Mouse (Mus musculus) small intestine, adult 2 months (tissue): ENCODE results near the gene Cr2. TPM values are rescaled to one million over a fixed set of nuclear protein-coding genes. Genes with fewer than 3 reads are reported as not detected.

Experiments
- H3K27ac ChIP-seq: fragments of 200-500 bp; 2 replicates; pipeline ENCODE4 v1.5.1; 2012; ENCODE audit warnings: low read depth, low read length, control low read depth, inconsistent platforms; ENCODE audit not compliant: insufficient read depth
- H3K27me3 ChIP-seq: fragments of 200-500 bp; 2 replicates; pipeline ENCODE4 v1.6.1; 2012; ENCODE audit warnings: mild to moderate bottlenecking, moderate library complexity, low read length, inconsistent platforms; ENCODE audit not compliant: control insufficient read depth, insufficient read depth
- H3K36me3 ChIP-seq: fragments of 200-500 bp; 2 replicates; pipeline ENCODE4 v1.6.1; 2012; ENCODE audit warnings: mild to moderate bottlenecking, low read length, control low read depth, inconsistent platforms; ENCODE audit not compliant: control insufficient read depth, insufficient read depth
- H3K4me1 ChIP-seq: fragments of 200-500 bp; 2 replicates; pipeline ENCODE4 v1.6.1; 2012; ENCODE audit warnings: low read length, inconsistent platforms, mixed read lengths; ENCODE audit not compliant: control insufficient read depth, insufficient read depth, insufficient read length
- H3K4me3 ChIP-seq: fragments of 200-500 bp; 2 replicates; pipeline ENCODE4 v1.5.1; 2012; ENCODE audit warnings: low read depth, mild to moderate bottlenecking, control low read depth, inconsistent platforms, low read length, moderate library complexity
- CTCF ChIP-seq: fragments of 200-500 bp; IDR thresholded peaks from 2 replicates; pipeline ENCODE4 v1.5.1; 2012; ENCODE audit warnings: low read depth, mild to moderate bottlenecking, control low read depth, inconsistent platforms, low read length, moderate library complexity, mixed read lengths; ENCODE audit not compliant: insufficient replicate concordance, insufficient read length; ENCODE audit errors: extremely low read depth
- POLR2A ChIP-seq: fragments of 200-500 bp; IDR thresholded peaks from 2 replicates; pipeline ENCODE4 v1.6.1; 2012; ENCODE audit warnings: low read depth, mild to moderate bottlenecking, control low read depth, inconsistent platforms, low read length, moderate library complexity
- WGBS: fragments of 180-500 bp; shearing (Covaris S2); methylation state at CpG from one replicate; pipeline ENCODE4 v1.1.7; 2018; 5-methylcytosine and 5-hydroxymethylcytosine counted together
- polyA plus RNA-seq: library from polyadenylated mRNA; depleted of rRNA; stranded (reverse); fragments of >200 nt; gene quantifications from 2 replicates; pipeline ENCODE4 v1.2.3, GENCODE M21; 2012

Cr2 gene
- polyA plus RNA-seq, 1 experiment: 0.58 TPM

DNA sequence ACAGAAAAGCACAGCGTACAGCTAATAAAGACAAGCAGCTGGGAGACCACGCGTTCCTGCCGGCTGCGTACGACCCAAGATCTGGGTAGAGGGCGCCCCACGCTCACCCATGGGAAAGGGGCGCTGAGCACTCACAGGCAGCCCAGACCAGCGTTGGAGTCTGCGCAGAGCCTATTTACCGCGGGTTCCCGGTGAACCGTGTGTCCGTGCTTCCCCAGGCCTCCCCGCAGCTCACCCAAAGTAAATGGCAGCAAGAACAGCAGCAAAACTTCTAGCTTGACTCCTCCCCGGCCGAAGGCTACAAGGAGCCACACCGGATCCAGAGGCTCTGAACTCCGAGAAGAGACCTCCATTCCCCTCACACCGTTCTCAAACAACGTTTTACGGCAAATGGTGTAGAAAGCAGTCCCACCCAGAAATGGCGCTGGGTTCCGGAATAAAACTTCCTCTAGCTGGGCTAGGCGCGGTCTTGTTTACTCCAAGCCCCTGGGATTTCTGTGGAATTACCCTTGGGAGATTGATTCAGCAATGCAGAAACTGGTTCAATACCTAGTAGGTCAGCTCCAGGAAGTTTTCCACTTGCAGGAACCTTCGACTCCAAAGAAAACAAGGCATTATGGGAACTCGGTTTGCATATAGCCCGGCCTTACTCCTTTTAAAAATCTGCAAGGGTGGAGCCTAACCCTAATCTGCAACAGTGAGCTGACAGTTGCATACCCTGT is 45.4 kb downstream of the Cr2 start, which contains the start of gene Cr1l:
Gene Cr1l, minus strand, starts transcription at position 634 of the 722 bp plus-strand sequence.
- Histone ChIP-seq H3K4me3 (peak within 1 kb of the TSS; percentile 98), H3K27ac (peak within 1 kb of the TSS; percentile 99), H3K4me1 (no peaks in the 10 kb centered on the region), H3K36me3 (peaks cover 12% of the 10 kb centered on the region; the same call in 1 of the 2 replicates), H3K27me3 (no peaks in the 10 kb centered on the region)
- peak; percentile 42; the same call in 1 of the 2 replicates for TF ChIP-seq CTCF
- TF ChIP-seq POLR2A: peak; percentile 73
- WGBS: under 1% methylated on average over 31 of the region's 31 CpGs

GRCm38 (mm10) chr1:195130479-195130878 is 46.0 kb downstream of the Cr2 start:
- H3K27ac ChIP-seq: peak overlapping the region; percentile 99; the same call in 1 of the 2 replicates

DNA sequence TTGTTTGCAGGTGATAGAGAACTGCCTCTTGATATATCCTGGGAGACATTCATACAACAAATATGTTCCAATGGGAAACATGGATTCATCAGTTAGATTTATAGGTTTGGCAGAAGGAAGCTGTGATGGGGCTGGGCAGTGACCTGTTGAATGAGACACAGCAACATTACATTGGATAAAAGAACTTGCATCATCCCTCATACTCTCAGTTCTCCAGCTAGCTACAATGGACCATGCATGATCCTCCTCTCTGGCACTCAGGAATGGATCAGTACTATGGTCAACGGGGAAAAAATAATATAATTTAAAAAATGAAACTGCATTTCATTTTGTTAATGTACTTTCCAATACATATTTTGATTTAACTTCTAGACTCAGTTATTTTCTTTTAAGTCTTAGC is 46.6 kb downstream of the Cr2 start:
- H3K27me3 ChIP-seq: no peaks in the 10 kb centered on the region
- no peaks in the 10 kb centered on the region for H3K4me1 ChIP-seq
- H3K4me3 ChIP-seq: no peak overlapping the region
- WGBS: 55% methylated on average over 1 of the region's 1 CpGs
- TF ChIP-seq POLR2A: no peak
- TF ChIP-seq CTCF: no peak
- H3K36me3 ChIP-seq: peaks cover 19% of the 10 kb centered on the region
- no peak overlapping the region for H3K27ac ChIP-seq

More at GRCm38 (mm10) chr1:195130479-195130878, 46.0 kb downstream of the Cr2 start:
- 2% methylated on average over 2 of the region's 2 CpGs for WGBS
- H3K4me1 ChIP-seq: no peaks in the 10 kb centered on the region
- no peaks in the 10 kb centered on the region for H3K27me3 ChIP-seq
- H3K36me3 ChIP-seq: peaks cover 16% of the 10 kb centered on the region
- TF ChIP-seq POLR2A: no peak
- no peak for TF ChIP-seq CTCF
- peak overlapping the region; percentile 98 for H3K4me3 ChIP-seq

DNA sequence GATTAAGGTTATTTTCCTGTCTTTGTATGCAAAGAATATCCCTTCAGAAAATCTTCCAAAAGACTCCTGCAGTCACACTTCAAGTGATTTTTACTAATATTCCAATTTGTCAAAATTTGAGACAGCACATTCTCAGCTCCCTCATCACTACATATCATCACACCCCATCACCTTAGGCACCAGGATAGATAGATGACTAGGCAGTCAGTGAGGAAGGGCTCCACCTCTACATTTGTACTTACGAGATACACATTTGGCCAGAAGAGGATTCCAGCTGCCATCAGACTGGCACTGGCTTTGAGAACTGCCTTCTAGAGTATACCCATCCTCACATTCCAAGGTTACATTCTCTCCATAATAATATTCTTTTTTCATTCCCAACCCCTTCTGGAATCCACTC is 62.1 kb downstream of the Cr2 start:
- peaks cover 36% of the 10 kb centered on the region for H3K36me3 ChIP-seq
- H3K27me3 ChIP-seq: no peaks in the 10 kb centered on the region
- H3K27ac ChIP-seq: no peak overlapping the region
- WGBS: 97% methylated on average over 1 of the region's 1 CpGs
- no peaks in the 10 kb centered on the region for H3K4me1 ChIP-seq
- TF ChIP-seq CTCF (no peak), POLR2A (no peak)
- no peak overlapping the region for H3K4me3 ChIP-seq

DNA sequence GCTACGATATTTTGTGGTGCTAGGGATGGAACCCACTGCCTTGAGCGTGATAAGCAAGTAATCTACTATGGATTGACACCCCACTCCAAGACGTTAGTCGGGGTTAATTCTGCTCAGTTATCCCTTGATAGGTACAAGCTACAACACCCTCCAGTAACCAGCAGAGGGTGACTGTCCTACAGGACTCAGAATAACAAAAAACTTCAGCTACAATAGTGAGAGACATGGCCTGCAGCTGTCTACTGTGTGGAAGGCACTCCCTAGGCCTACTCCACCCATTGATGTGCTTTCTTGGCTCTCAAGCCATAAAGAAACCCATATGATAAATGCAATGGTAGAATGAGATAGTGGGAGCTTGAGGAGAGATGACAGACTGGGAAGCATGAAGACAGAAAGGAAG is 62.9 kb downstream of the Cr2 start:
- no peaks in the 10 kb centered on the region for H3K4me1 ChIP-seq
- H3K4me3 ChIP-seq: no peak overlapping the region
- peaks cover 36% of the 10 kb centered on the region for H3K36me3 ChIP-seq
- TF ChIP-seq CTCF (no peak), POLR2A (no peak)
- no peak overlapping the region for H3K27ac ChIP-seq
- 90% methylated on average over 4 of the region's 4 CpGs for whole genome bisulfite sequencing
- no peaks in the 10 kb centered on the region for H3K27me3 ChIP-seq

DNA sequence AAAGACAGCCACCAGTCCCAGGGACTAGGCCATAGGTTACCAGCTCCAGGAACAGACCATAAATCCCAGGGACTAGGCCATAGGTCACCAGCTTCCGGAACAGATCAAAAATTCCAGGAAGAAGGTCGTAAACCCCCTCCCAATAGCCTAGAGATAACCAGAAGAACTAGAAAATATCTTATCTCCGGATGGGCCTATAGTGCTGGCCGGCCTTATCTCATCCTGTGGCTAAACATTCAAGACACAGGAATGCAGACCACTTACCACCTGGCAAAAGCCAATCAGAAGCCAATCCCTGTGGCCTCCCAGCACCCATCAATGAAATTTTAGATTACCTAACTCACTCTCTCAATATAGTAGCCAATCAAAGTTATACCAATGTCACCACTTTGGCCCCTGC is 75.8 kb downstream of the Cr2 start:
- TF ChIP-seq CTCF (no peak), POLR2A (no peak)
- 26% methylated on average over 4 of the region's 4 CpGs for WGBS
- Histone ChIP-seq H3K27me3 (no peaks in the 10 kb centered on the region), H3K4me3 (no peak overlapping the region), H3K27ac (no peak overlapping the region), H3K36me3 (peaks cover 16% of the 10 kb centered on the region), H3K4me1 (peaks cover 7% of the 10 kb centered on the region; the same call in 1 of the 2 replicates)

- TF ChIP-seq POLR2A (no peak), CTCF (no peak)
- peaks cover 7% of the 10 kb centered on the region; the same call in 1 of the 2 replicates for H3K4me1 ChIP-seq
- peak overlapping the region; percentile 54 for H3K27ac ChIP-seq
- peaks cover 2% of the 10 kb centered on the region; the same call in 1 of the 2 replicates for H3K36me3 ChIP-seq
- no peaks in the 10 kb centered on the region for H3K27me3 ChIP-seq
- H3K4me3 ChIP-seq: no peak overlapping the region
- WGBS: 41% methylated on average over 1 of the region's 1 CpGs
These were observed 78.5 kb downstream of the Cr2 start for GRCm38 (mm10) chr1:195098004-195098403.
